Mouse (Mus musculus) midbrain, embryonic 11.5 days (tissue): Measurements from ENCODE around the gene Golt1b. TPM values are rescaled to one million over a fixed set of nuclear protein-coding genes. Genes with fewer than 3 reads are reported as not detected.

ENCODE experiments used
- polyA plus RNA-seq: library from polyadenylated mRNA; unstranded; fragments of >200 nt; fragmentation: Nextera tagmentation; extraction: Ambion mirVana; gene quantifications from 2 replicates; pipeline ENCODE4 v1.2.1, GENCODE M21; 2014

Golt1b gene
- polyA plus RNA-seq, 1 experiment from 2014 or later = 114 TPM

Other genes starting within 250 kb of the Golt1b start
- not detected in 2 replicates for gene Slco1a6, start 178.7 kb upstream of the Golt1b start, polyA plus RNA-seq
- gene Iapp, start 88.8 kb upstream of the Golt1b start, polyA plus RNA-seq = 2.3 and 3.6 TPM in 2 replicates
- 0.54 and 0.57 TPM in 2 replicates for gene Slco1a5, start 64.2 kb upstream of the Golt1b start, polyA plus RNA-seq
- gene Pyroxd1, start 41.6 kb upstream of the Golt1b start, polyA plus RNA-seq = 24.6 and 25.3 TPM in 2 replicates
- 41.3 and 47.8 TPM in 2 replicates for gene Recql, start 134 bp upstream of the Golt1b start, polyA plus RNA-seq
- 2.1 and 2.4 TPM in 2 replicates for gene Spx, start 26.2 kb downstream of the Golt1b start, polyA plus RNA-seq
- 0.12 and 0.14 TPM in 2 replicates for gene Gys2, start 85.9 kb downstream of the Golt1b start, polyA plus RNA-seq
- gene Ldhb, start 120.7 kb downstream of the Golt1b start, polyA plus RNA-seq = 363 and 385 TPM in 2 replicates
- 6.6 and 8.2 TPM in 2 replicates for gene Kcnj8, start 184.4 kb downstream of the Golt1b start, polyA plus RNA-seq